Comparison of ENCODE assay signal across 22 mouse cellular contexts in the genomic region with DNA sequence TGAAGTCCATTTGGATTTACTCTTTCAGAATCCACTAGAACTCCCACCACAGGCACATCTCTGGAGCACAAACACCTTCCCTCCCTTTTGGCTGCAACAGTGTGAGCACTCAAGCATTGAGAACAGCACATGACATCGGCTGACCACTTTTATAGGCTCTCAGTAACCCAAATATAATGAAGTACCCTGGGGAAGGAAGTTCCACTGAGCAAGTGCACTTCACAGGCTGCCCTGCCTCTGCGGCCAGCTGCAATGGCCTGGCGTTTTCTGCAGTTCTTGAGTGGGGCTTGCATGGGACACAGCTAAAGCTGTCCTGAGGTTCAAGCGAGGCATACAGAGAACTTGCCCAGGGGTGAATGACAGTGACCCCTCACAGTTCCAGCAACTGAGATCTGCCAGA.
A peak's percentile ranks its signal among the peaks of the same experiment; 100 is the strongest.
DNase-seq lines count a peak whose midpoint lies in the region; ATAC-seq and TF ChIP-seq lines count a peak whose summit lies in the region.
"Had no signal": no experiment of that assay in that cellular context is flagged by ENCODE, and none has a peak within 500 bp of the region (broad histone marks: within the 10 kb centered on the region; RNA-seq: fewer than 3 reads in every experiment).

No protein-coding gene starts in this region.

- WGBS in kidney, adult 2 months: 31% methylated on average over 4 of the region's 4 CpGs
- 68% methylated on average over 4 of the region's 4 CpGs for WGBS in midbrain, embryonic 11.5 days
- WGBS in midbrain, embryonic 14.5 days: 48% methylated on average over 4 of the region's 4 CpGs

- no peak overlapping the region for H3K4me3 ChIP-seq in kidney, adult 2 months (ENCODE audit: insufficient read depth, low read depth, low read length)
- H3K4me3 ChIP-seq in midbrain, embryonic 11.5 days (ENCODE audit: low read depth, low read length): no peak overlapping the region
- no peak overlapping the region for H3K4me3 ChIP-seq in midbrain, embryonic 14.5 days (replicated peaks; ENCODE audit: low read depth, low read length)
- H3K4me3 ChIP-seq: embryonic facial prominence, embryonic 10.5 days; forebrain, embryonic 15.5 days; hindbrain, embryonic 13.5 days; limb, embryonic 13.5 days; liver, embryonic 13.5 days; neural tube, embryonic 15.5 days had no signal

- H3K4me2 ChIP-seq in midbrain, embryonic 11.5 days: no peak overlapping the region
- no peak overlapping the region for H3K4me2 ChIP-seq in midbrain, embryonic 14.5 days (ENCODE audit: low read length)
- H3K4me2 ChIP-seq: forebrain, embryonic 15.5 days; hindbrain, embryonic 13.5 days; limb, embryonic 13.5 days; liver, embryonic 13.5 days; neural tube, embryonic 15.5 days had no signal

- no peak for TF ChIP-seq POLR2A in kidney, adult 2 months (IDR thresholded peaks at IDR 0.05; ENCODE audit: low read depth, low read length)

- H3K36me3 ChIP-seq in kidney, adult 2 months (ENCODE audit: control insufficient read depth, insufficient read depth, low read length): no peaks in the 10 kb centered on the region
- H3K36me3 ChIP-seq in midbrain, embryonic 11.5 days (ENCODE audit: control insufficient read depth, insufficient read depth, low read length): no peaks in the 10 kb centered on the region
- no peaks in the 10 kb centered on the region for H3K36me3 ChIP-seq in midbrain, embryonic 14.5 days (ENCODE audit: control insufficient read depth, insufficient read depth, low read length)
- H3K36me3 ChIP-seq: embryonic facial prominence, embryonic 10.5 days; forebrain, embryonic 15.5 days; hindbrain, embryonic 13.5 days; limb, embryonic 13.5 days; liver, embryonic 13.5 days; neural tube, embryonic 15.5 days had no signal

- no peak overlapping the region for H3K27ac ChIP-seq in kidney, adult 2 months (ENCODE audit: insufficient read depth, low read depth, low read length)
- no peak overlapping the region for H3K27ac ChIP-seq in midbrain, embryonic 11.5 days (ENCODE audit: low read depth, low read length)
- H3K27ac ChIP-seq in midbrain, embryonic 14.5 days (replicated peaks; ENCODE audit: low read depth, low read length): no peak overlapping the region
- H3K27ac ChIP-seq: embryonic facial prominence, embryonic 10.5 days; forebrain, embryonic 15.5 days; hindbrain, embryonic 13.5 days; limb, embryonic 13.5 days; liver, embryonic 13.5 days; macrophage; neural tube, embryonic 15.5 days; stomach, postnatal 0 days had no signal

- no peak for TF ChIP-seq CTCF in kidney, adult 2 months (conservative IDR thresholded peaks at IDR 0.05; ENCODE audit: insufficient read depth, insufficient read length, low read depth, low read length)

- DNase-seq in kidney, adult 2 months: peak; percentile 27
- DNase-seq in kidney, postnatal 14 days: no peak
- peak; percentile 79 for DNase-seq in midbrain, embryonic 11.5 days (ENCODE audit: low spot score, missing footprints)
- no peak for DNase-seq in midbrain, embryonic 14.5 days
- peak; percentile 62 for DNase-seq in lung, postnatal 36 days
- no peak for DNase-seq in layer of hippocampus, postnatal 14 days (ENCODE audit: low spot score in 2 of 2)
- DNase-seq: adrenal gland, postnatal 36 days; cerebellum, adult 9-11 months; gastrocnemius, postnatal 10 days; liver, embryonic 13.5 days; right cerebral cortex, postnatal 14 days; thymus, adult 2 months; thymus, postnatal 4 days had no signal

- H3K27me3 ChIP-seq in kidney, adult 2 months (replicated peaks; ENCODE audit: control insufficient read depth, insufficient read depth, low read length): no peaks in the 10 kb centered on the region
- H3K27me3 ChIP-seq in midbrain, embryonic 11.5 days (ENCODE audit: control insufficient read depth, insufficient read depth, low read length): no peaks in the 10 kb centered on the region
- H3K27me3 ChIP-seq in midbrain, embryonic 14.5 days (ENCODE audit: control insufficient read depth, insufficient read depth, low read length): no peaks in the 10 kb centered on the region
- H3K27me3 ChIP-seq: forebrain, embryonic 15.5 days; hindbrain, embryonic 13.5 days; liver, embryonic 13.5 days; neural tube, embryonic 15.5 days had no signal

- no peaks in the 10 kb centered on the region for H3K9me3 ChIP-seq in midbrain, embryonic 11.5 days (ENCODE audit: control insufficient read depth, low read length)
- H3K9me3 ChIP-seq in midbrain, embryonic 14.5 days (ENCODE audit: control insufficient read depth, low read length): no peaks in the 10 kb centered on the region
- H3K9me3 ChIP-seq: embryonic facial prominence, embryonic 10.5 days; forebrain, embryonic 15.5 days; hindbrain, embryonic 13.5 days; limb, embryonic 13.5 days; liver, embryonic 13.5 days; neural tube, embryonic 15.5 days had no signal

- H3K9ac ChIP-seq in midbrain, embryonic 11.5 days (ENCODE audit: low read length): no peak overlapping the region
- H3K9ac ChIP-seq in midbrain, embryonic 14.5 days (replicated peaks; ENCODE audit: low read length): no peak overlapping the region
- H3K9ac ChIP-seq: forebrain, embryonic 15.5 days; hindbrain, embryonic 13.5 days; limb, embryonic 13.5 days; liver, embryonic 13.5 days; neural tube, embryonic 15.5 days had no signal

- peaks cover 3% of the 10 kb centered on the region; the same call in 1 of the 2 replicates for H3K4me1 ChIP-seq in kidney, adult 2 months (ENCODE audit: control insufficient read depth, insufficient read depth, low read length)
- H3K4me1 ChIP-seq in midbrain, embryonic 11.5 days (ENCODE audit: control insufficient read depth, insufficient read depth, low read length): no peaks in the 10 kb centered on the region
- no peaks in the 10 kb centered on the region for H3K4me1 ChIP-seq in midbrain, embryonic 14.5 days (ENCODE audit: control insufficient read depth, insufficient read depth, low read length)
- H3K4me1 ChIP-seq: embryonic facial prominence, embryonic 10.5 days; forebrain, embryonic 15.5 days; hindbrain, embryonic 13.5 days; liver, embryonic 13.5 days; neural tube, embryonic 15.5 days had no signal

- no peak for ATAC-seq in midbrain, embryonic 11.5 days (ENCODE audit: low FRiP score)
- no peak for ATAC-seq in midbrain, embryonic 14.5 days (ENCODE audit: low FRiP score, low TSS enrichment)
- no peak for ATAC-seq in monocyte, adult 5-6 weeks (replicated peaks; ENCODE audit: insufficient number of reproducible peaks, low FRiP score, low TSS enrichment, poor library complexity, severe bottlenecking)
- ATAC-seq: CD4-positive, CD25-positive, alpha-beta regulatory T cell, adult 4 months; forebrain, embryonic 15.5 days had no signal

Comparison
In these comparisons a context has a peak if more than half of its experiments do, and no peak if none do; other contexts are left out.
1. DNase-seq: peak in kidney, adult 2 months (single experiment), midbrain, embryonic 11.5 days (single experiment) and lung, postnatal 36 days (single experiment); none in kidney, postnatal 14 days (single experiment), midbrain, embryonic 14.5 days (single experiment) and layer of hippocampus, postnatal 14 days (0 of 2).